Mouse (Mus musculus) thymus, postnatal 36 days (tissue): ENCODE results near the gene Scarf2.

Experiments used
- DNase-seq, 2 experiments: peaks; one replicate each; pipeline ENCODE4 v3.0.0; 2022; ENCODE audit warnings: mixed read lengths in 2 of 2

The Scarf2 gene

DNA sequence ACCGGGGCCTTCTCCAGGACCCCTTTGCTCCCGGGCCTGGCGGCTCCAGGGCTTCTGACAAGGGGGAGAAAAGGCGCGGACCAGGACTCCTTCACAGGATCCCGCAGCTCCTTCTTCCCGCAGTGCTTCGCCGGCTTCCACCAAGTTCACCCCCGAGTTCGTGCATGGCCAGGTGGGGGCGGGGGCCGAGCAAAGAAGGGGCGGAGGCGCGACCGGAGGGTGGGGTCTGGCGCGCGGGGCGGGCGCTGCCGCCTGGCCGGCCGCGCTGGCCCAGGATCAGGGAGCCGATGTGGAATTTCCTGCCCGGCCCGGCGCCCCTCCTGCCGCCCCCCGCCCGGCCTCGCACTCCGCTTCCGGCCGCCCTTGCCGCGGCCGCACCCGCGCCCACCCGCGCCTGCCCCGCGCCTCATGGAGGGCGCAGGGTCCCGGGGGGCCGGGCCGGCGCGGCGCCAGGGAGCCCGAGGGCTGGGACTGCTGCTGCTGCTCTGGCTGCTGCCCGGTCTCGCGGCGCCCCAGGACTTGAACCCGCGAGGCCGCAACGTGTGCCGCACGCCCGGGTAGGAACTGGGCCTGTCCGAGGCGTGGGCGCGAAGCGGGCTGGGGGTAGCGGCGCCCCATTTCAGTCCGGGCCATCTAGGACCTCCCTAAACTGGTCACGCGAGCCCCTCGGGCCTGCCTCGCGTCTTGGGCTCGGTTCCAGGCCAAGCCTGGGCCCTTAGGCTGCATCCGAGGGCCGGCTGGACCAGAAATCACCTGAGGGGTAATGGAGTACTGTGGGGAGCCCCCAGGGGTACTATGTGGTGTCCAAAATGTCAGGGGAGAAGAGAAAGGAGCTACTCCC is at the start of gene Scarf2:
Scarf2 (plus strand) TSS at position 312 of the 841 bp plus-strand sequence.
- DNase-seq: peak in 1 of 2 experiments; percentile 19

- DNase-seq: no peak
These were observed 44.1 kb upstream of the Scarf2 start for GRCm38 (mm10) chr16:17753001-17753400.

- no peak for DNase-seq
These were observed 43.4 kb upstream of the Scarf2 start for GRCm38 (mm10) chr16:17753686-17754085.

DNA sequence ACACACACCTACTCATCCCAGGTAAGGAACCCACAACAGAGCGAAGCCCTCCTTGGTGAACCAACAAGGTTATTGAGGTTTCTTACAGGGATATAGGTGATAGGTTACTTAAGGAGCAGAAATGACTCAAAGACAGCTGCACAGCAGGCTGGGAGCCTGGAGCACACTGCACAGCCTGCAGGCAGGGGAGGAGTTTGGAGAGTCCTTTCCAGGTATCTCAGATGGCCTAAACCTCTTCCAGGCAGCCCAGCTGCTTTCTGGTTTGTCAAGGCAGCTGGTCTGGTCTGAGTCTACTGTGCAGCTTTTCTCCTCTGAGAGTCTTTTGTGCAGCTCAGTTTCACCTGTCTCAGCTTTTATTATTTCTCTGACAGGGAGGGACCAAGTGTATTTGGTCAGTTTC is 39.3 kb upstream of the Scarf2 start:
- DNase-seq: no peak

DNA sequence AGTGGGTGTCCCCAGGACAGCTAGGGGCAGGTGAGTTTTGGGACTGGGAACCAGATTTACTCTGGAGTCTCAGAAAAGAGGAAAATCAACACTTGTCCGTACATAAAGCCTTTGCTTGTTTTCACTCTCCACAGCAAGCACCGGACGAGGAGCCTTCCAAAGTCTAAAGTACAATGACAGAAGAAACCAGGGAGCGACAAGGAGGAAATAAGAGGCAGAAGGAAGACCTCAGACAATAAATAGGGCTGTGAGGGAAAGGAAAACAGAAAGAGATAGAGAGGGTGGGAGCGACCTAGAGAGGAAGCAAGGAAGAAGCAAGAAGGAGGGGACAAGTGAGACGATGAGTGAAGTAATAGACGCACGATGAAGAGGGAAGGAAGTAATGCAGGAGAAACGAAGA is 38.2 kb upstream of the Scarf2 start:
- DNase-seq: no peak

DNA sequence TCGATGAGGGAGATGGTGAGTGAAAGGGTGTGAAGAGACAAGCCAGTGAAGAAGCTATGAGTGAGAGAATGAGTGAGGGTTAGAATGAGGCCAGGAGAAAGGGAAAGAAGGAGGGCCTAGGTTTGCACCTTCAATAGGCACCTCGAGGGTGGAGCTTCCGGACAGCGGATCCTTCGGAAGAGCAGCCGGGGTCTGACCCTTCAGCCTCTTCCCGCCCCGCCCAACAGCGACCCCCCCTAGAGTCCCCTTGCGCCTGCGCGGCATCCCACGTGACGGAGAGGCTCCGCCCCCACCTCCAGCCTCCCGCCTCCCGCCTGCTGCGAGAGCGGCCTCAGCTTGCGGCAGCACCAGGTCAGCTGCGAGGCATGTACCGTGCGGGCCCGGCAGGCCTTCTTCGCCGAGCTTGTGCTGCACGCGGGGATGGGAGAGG is 37.7 kb upstream of the Scarf2 start, which contains the start of gene Klhl22:
Klhl22 (plus strand) TSS at position 275 of the 430 bp plus-strand sequence.
- peak; percentile 95 to 97 for DNase-seq

- no peak for DNase-seq
These were observed 37.2 kb upstream of the Scarf2 start for GRCm38 (mm10) chr16:17759813-17760321.

DNA sequence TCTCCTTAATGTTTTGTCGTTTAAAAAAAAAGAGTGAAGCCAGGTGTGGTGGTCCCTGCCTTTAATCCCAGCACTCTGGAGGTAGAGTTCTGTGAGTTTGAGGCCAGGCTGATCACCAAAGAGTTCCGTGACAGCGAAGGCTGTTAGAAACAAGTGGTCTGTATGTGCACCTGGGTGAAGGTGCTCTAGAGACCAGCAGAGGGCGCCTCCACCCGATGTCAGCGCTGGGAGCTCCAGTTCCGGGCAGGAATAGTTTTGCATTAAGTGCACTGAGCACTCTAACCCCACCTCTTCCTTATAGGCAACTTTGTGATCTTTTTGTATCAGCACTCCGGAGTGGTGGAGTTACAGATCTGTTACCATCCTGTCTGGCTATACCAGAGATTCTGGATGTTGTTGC is 36.4 kb upstream of the Scarf2 start:
- DNase-seq: peak; percentile 25 to 38

- no peak for DNase-seq
These were observed 36.0 kb upstream of the Scarf2 start for GRCm38 (mm10) chr16:17761074-17761473.

DNA sequence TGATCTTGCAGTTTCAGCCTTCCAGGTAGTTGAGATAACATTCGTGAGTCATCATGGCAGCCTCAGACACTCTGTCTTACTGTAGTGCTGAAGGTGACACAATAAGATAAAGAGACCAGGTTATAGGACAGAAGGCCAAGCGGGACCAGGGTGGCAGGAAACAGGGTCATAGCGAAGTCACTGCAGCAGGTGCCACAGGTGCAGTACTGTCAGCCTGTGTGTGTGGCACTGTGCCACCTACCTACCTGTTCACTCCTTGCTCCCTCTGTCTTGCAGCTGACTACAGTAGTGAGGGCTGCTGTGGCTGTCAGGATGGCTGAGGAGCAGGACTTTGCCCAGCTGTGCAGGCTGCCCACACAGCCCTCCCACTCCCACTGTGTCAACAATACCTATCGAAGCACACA is 33.0 kb upstream of the Scarf2 start:
- no peak for DNase-seq

DNA sequence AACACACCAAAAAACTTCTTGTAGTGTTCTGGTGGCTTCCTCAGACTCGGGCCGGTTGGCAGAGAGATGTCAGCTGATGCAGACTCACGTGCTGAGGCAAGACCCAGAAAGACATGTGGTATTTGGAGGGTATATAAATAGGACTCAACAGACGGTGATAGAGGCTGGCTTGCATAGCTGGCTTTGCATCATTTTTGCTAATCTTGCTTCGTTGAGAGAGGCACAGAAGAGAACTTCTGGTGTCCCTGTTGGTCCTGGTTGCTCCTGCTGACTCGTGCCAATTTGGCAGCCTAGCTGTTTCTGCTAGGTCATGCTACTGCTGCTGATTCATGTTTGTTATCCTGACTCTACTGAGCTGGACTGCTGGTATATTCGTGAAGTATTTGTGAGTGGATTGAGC is 28.2 kb upstream of the Scarf2 start:
- DNase-seq: no peak

DNA sequence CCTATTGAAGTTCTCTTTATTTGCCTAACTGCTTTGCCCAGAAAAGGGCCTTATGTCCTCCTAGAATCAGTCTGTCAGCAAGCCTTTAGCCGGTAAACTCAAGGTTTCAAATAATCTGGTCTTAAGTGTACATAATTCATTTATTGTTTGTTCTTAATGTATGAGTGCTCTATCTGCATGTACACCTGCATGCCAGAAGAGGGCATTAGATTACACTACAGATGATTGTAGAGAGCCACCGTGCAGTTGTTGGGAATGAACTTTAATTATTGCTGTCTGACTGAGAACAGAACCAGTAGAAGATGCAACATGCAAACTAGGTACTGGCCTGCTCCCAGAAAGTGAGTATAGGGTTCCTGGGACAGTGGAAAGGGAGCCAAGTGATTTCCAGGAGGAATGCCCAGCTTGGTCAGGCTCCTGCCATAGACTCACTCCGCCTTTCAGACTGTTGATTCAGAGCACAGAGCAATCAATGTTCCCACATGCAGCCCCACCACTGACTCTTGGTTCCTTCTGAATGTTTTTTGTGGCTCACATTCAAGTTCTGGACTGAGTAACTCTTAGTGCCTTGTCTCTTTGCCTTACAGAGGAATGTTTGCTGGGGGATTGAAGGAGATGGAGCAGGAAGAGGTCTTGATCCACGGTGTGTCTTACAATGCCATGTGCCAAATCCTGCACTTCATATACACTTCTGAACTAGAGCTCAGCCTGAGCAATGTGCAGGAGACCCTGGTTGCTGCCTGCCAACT is 25.8 kb upstream of the Scarf2 start:
- DNase-seq: no peak

DNA sequence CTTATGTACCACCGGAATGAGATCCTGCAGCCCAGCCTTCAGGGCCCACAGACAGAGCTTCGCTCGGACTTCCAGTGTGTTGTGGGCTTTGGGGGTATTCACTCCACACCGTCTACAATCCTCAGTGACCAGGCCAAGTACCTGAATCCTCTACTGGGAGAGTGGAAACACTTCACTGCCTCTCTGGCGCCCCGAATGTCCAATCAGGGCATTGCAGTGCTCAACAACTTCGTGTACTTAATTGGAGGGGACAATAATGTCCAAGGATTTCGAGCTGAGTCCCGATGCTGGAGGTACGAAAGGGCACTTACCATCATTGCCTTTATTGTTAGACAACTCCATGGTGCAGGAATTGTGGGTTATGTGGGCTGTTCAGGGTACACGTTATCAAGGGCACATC is 20.3 kb upstream of the Scarf2 start:
- peak; percentile 26 to 32 for DNase-seq

- no peak for DNase-seq
These were observed 18.9 kb upstream of the Scarf2 start for GRCm38 (mm10) chr16:17778223-17778622.

GRCm38 (mm10) chr16:17779692-17780091 is 17.4 kb upstream of the Scarf2 start:
- DNase-seq: no peak

- no peak for DNase-seq
These were observed 11.7 kb upstream of the Scarf2 start for GRCm38 (mm10) chr16:17785337-17785736.

- DNase-seq: no peak
These were observed 4.4 kb upstream of the Scarf2 start for GRCm38 (mm10) chr16:17792728-17793127.

GRCm38 (mm10) chr16:17794047-17794446 is 3.0 kb upstream of the Scarf2 start:
- no peak for DNase-seq

GRCm38 (mm10) chr16:17795643-17796042 is 1.4 kb upstream of the Scarf2 start:
- no peak for DNase-seq

- no peak for DNase-seq
These were observed 563 bp upstream of the Scarf2 start for GRCm38 (mm10) chr16:17796519-17796918.

GRCm38 (mm10) chr16:17797812-17798311 is 780 bp downstream of the Scarf2 start:
- DNase-seq: peak in 1 of 2 experiments; percentile 10

GRCm38 (mm10) chr16:17798321-17799180 is 1.5 kb downstream of the Scarf2 start:
- peak in 1 of 2 experiments; percentile 7 for DNase-seq
